Mouse (Mus musculus): Measurements from ENCODE around the gene Tekt3. TPM values are rescaled to one million over a fixed set of nuclear protein-coding genes. Genes with fewer than 3 reads are reported as not detected.

The Tekt3 gene
- polyA plus RNA-seq (2015; fragmentation: Nextera tagmentation; extraction: Ambion mirVana) = 0.08 TPM in 1 of 2 replicates, not detected in the other

DNA sequence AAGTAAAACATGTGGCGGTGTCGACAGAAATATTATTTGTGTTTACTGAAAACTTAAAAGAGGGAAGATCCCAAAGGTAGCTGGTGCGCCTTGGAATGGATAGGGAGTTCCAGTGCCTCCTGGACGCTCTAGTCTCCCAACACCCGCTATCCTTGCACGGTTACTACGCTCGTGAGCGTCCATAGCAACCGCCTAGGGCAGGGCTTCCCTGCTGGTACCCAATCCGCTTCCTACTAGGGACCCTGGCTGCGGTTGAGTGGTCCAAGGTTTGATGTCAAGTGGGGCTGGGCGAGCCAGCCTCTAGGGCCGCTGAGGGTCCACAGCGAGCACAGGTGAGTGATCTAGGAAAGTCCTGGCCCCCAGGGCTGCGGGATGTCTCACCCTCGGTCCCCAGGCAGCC, at the start of gene Tekt3:
Tekt3 (plus strand) TSS at position 209 of the 400 bp plus-strand sequence.
- Histone ChIP-seq H3K36me3 (no peaks in the 10 kb centered on the region), H3K4me2 (replicated peaks) (no peak within 1 kb of the TSS), H3K4me3 (replicated peaks) (no peak within 1 kb of the TSS), H3K27ac (no peak within 1 kb of the TSS), H3K4me1 (replicated peaks) (0 out of 2 replicates have a peak, but pooled peaks cover 3% of the 10 kb centered on the region), H3K9me3 (no peaks in the 10 kb centered on the region), H3K27me3 (replicated peaks) (no peaks in the 10 kb centered on the region; the same call in 1 of the 2 replicates), H3K9ac (no peak within 1 kb of the TSS)
- no peak for ATAC-seq
- WGBS = 19% methylated on average over 17 of the region's 17 CpGs

- Histone ChIP-seq H3K36me3 (no peaks in the 10 kb centered on the region), H3K9me3 (no peaks in the 10 kb centered on the region), H3K27me3 (replicated peaks) (no peaks in the 10 kb centered on the region), H3K4me1 (replicated peaks) (peaks cover 10% of the 10 kb centered on the region; the same call in 1 of the 2 replicates), H3K27ac (no peak overlapping the region), H3K4me2 (replicated peaks) (no peak overlapping the region), H3K4me3 (replicated peaks) (no peak overlapping the region), H3K9ac (no peak overlapping the region)
- 83% methylated on average over 6 of the region's 6 CpGs for WGBS
- no peak for ATAC-seq
Measured at GRCm38 (mm10) chr11:63017327-63018082, 43.9 kb upstream of the Tekt3 start.

DNA sequence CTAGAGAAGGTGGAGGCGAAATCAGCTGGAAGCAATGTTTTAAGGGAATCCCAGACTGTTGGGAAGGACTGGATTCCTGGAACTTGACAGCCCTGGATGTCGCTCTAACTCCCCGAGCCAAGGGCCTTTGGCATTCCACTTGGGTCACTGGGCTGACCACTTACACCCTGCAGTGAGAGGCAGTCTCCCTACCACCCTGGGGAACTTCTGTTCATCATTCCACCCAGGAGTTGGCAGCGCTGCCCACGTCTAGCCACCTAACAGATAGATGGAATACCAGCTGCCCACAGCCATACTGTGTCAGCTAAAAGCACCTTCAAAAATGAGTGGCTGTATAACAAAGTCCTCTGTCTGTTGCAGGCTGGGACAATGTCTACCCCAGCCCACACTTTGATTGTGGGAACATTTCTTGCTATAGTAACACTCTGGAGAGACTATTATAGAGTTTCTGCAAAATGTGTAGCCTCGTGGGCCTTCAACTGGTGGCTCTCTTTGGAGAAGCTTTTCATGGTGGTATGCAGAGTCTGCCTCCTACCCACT, 43.3 kb upstream of the Tekt3 start:
- Histone ChIP-seq H3K36me3 (no peaks in the 10 kb centered on the region), H3K4me2 (replicated peaks) (no peak overlapping the region), H3K27me3 (replicated peaks) (no peaks in the 10 kb centered on the region), H3K9ac (no peak overlapping the region), H3K9me3 (no peaks in the 10 kb centered on the region), H3K4me3 (replicated peaks) (no peak overlapping the region), H3K4me1 (replicated peaks) (peaks cover 10% of the 10 kb centered on the region; the same call in 1 of the 2 replicates), H3K27ac (no peak overlapping the region)
- ATAC-seq = no peak
- 80% methylated on average over 6 of the region's 6 CpGs for WGBS

- H3K27me3 ChIP-seq (replicated peaks) = no peaks in the 10 kb centered on the region
- no peaks in the 10 kb centered on the region for H3K9me3 ChIP-seq
- no peak overlapping the region for H3K9ac ChIP-seq
- no peaks in the 10 kb centered on the region for H3K36me3 ChIP-seq
- no peak overlapping the region for H3K4me2 ChIP-seq (replicated peaks)
- H3K4me1 ChIP-seq (replicated peaks) = peaks cover 29% of the 10 kb centered on the region
- H3K27ac ChIP-seq = 0 out of 2 replicates have a peak overlapping the region, but pooled peaks have one; percentile 28
- ATAC-seq = peak; percentile 28; the same call in 1 of the 2 replicates
- H3K4me3 ChIP-seq (replicated peaks) = no peak overlapping the region
Measured at GRCm38 (mm10) chr11:63020633-63021032, 40.8 kb upstream of the Tekt3 start.

DNA sequence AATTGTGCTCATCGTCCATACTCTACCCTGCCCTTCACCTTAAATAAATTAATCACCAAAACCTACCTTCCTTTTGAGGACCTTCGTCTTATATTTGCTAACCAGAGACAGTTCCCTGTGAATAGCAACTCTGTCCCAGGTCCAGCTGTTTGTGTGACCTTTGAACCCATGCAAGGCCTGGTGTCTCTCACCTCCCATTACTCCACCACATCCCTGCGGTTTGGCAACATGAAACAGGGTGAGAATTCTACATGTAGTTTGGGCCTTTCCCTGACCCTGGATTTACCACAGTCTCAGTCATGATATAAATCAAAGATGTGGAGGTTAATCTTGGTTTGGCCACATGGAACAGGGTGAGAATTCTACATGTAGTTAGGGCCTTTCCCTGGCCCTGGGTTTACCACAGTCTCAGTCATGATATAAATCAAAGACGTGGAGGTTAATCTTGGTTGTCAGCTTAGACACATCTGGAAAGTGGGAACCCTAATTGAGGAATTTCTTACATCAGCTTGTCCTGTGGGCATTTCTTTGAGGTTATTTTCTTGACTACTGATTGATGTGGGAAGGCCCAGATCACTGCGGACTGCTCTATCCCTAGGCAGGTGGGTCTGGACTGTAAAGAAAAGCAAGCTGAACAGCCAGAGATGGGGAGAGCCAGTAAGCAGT, 40.2 kb upstream of the Tekt3 start:
- ATAC-seq = no peak
- no peak overlapping the region for H3K4me3 ChIP-seq (replicated peaks)
- no peak overlapping the region for H3K4me2 ChIP-seq (replicated peaks)
- H3K27me3 ChIP-seq (replicated peaks) = no peaks in the 10 kb centered on the region
- no peaks in the 10 kb centered on the region for H3K9me3 ChIP-seq
- H3K27ac ChIP-seq = no peak overlapping the region
- WGBS = 57% methylated on average over 5 of the region's 5 CpGs
- H3K4me1 ChIP-seq (replicated peaks) = peaks cover 34% of the 10 kb centered on the region
- H3K9ac ChIP-seq = no peak overlapping the region
- H3K36me3 ChIP-seq = no peaks in the 10 kb centered on the region

DNA sequence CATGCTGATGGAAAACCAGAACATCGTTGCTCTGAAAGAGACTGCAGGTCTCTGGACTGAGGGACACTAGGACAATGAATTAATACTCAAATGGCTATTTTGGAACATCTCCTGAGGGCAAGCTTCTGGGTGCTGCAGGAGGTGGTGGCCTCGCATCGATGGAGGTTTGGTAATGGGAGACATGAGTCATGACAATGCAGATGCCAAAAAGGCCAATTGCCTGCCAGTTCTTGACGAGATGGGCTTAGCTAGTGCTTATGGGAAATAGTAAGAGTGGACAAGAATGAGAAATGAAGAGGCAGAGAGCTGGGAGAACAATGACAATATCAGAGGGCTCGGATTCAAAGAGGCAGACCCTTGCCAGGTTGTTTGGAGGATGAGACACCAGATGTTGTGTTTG, 38.0 kb upstream of the Tekt3 start:
- Histone ChIP-seq H3K4me3 (replicated peaks) (no peak overlapping the region), H3K4me1 (replicated peaks) (peaks cover 38% of the 10 kb centered on the region), H3K9me3 (no peaks in the 10 kb centered on the region), H3K27ac (no peak overlapping the region; the same call in 1 of the 2 replicates), H3K9ac (no peak overlapping the region), H3K4me2 (replicated peaks) (no peak overlapping the region), H3K36me3 (no peaks in the 10 kb centered on the region), H3K27me3 (replicated peaks) (no peaks in the 10 kb centered on the region)
- ATAC-seq = no peak
- WGBS = 51% methylated on average over 5 of the region's 5 CpGs

GRCm38 (mm10) chr11:63024136-63024535, 37.3 kb upstream of the Tekt3 start:
- Histone ChIP-seq H3K27me3 (replicated peaks) (no peaks in the 10 kb centered on the region), H3K27ac (no peak overlapping the region), H3K36me3 (no peaks in the 10 kb centered on the region), H3K4me1 (replicated peaks) (peaks cover 38% of the 10 kb centered on the region), H3K4me2 (replicated peaks) (no peak overlapping the region), H3K4me3 (replicated peaks) (no peak overlapping the region), H3K9ac (no peak overlapping the region), H3K9me3 (no peaks in the 10 kb centered on the region)
- ATAC-seq = peak; percentile 82
- WGBS = 30% methylated on average over 2 of the region's 2 CpGs

DNA sequence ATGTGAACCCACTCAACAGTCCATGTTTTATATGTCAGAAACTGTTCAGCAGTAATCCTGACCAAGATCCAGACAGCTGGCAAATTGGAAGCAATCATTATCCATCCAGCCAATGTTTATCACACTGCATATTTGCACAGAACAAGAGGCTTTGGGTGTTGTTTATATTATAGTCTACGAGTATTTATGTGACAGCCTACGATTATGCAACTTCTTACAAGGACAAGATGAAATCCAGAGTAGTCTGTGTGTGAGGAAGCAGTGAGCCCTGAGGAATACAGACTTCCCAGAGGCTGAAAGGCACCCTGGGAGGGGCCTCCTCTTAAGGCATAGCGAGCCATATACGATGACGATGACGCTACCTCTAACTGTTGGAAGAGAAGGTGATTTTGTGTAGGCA, 36.0 kb upstream of the Tekt3 start:
- Histone ChIP-seq H3K9ac (no peak overlapping the region), H3K27me3 (replicated peaks) (no peaks in the 10 kb centered on the region), H3K9me3 (no peaks in the 10 kb centered on the region), H3K4me3 (replicated peaks) (no peak overlapping the region), H3K4me2 (replicated peaks) (no peak overlapping the region), H3K27ac (peak overlapping the region; percentile 49; the same call in 1 of the 2 replicates), H3K4me1 (replicated peaks) (peaks cover 34% of the 10 kb centered on the region), H3K36me3 (no peaks in the 10 kb centered on the region)
- 30% methylated on average over 6 of the region's 6 CpGs for WGBS
- ATAC-seq = peak; percentile 69

- 71% methylated on average over 9 of the region's 9 CpGs for WGBS
- Histone ChIP-seq H3K27ac (no peak overlapping the region), H3K9me3 (no peaks in the 10 kb centered on the region), H3K4me1 (replicated peaks) (peaks cover 28% of the 10 kb centered on the region), H3K4me3 (replicated peaks) (no peak overlapping the region), H3K9ac (no peak overlapping the region), H3K4me2 (replicated peaks) (no peak overlapping the region), H3K27me3 (replicated peaks) (no peaks in the 10 kb centered on the region), H3K36me3 (no peaks in the 10 kb centered on the region)
- ATAC-seq = no peak
Measured at GRCm38 (mm10) chr11:63026651-63027141, 34.8 kb upstream of the Tekt3 start.

DNA sequence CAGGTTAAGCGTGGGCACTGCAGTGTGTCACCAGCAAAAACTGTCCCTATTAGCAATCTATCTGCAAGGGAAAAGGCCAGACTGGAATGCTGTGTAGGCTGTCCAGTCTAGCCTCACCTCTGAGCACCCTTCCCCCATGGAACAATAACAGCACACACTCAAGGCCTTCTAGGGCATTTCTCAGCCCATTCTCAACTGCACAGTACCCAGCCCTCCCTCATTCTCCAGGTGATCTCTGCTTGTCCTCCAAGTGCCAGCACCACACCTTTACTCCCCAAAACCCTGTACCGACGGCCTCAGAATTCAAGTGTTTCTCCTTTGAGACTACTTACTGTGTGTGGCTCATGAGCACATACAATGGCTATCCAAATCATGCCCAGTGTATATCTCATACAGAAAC, 33.3 kb upstream of the Tekt3 start:
- Histone ChIP-seq H3K9ac (no peak overlapping the region), H3K36me3 (no peaks in the 10 kb centered on the region), H3K4me2 (replicated peaks) (no peak overlapping the region), H3K9me3 (no peaks in the 10 kb centered on the region), H3K4me1 (replicated peaks) (peaks cover 28% of the 10 kb centered on the region), H3K27me3 (replicated peaks) (no peaks in the 10 kb centered on the region), H3K4me3 (replicated peaks) (no peak overlapping the region), H3K27ac (no peak overlapping the region)
- WGBS = 89% methylated on average over 3 of the region's 3 CpGs
- ATAC-seq = no peak

DNA sequence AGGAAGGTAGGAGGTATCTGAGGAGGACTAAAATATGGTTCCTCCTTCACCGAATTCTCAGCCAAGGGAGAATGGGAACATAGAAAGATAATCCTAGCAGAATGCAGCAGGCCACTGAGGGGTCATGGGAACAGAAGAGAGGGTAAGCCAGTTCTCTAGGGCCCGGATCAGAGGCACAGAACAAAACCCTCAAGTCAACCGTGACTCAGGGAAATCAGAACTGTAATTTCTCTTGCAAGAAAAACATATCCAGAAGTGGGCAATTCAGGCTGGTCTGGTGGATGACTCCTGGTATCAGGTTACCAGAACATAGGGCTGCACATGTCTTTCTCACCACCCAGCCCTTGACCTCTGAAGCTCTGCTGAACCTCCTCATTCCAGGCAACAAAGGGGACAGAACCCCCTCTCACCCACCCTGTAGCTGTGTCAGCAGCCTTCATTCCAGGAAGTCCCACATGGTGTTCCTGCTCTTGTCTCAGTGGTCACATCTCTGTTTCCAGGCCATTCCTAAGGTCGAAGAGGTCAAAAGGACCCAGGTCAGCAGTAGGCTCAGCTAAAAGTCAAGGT, 32.2 kb upstream of the Tekt3 start:
- H3K9ac ChIP-seq = no peak overlapping the region
- ATAC-seq = no peak
- H3K36me3 ChIP-seq = no peaks in the 10 kb centered on the region
- H3K4me2 ChIP-seq (replicated peaks) = no peak overlapping the region
- H3K4me1 ChIP-seq (replicated peaks) = peaks cover 18% of the 10 kb centered on the region
- H3K27ac ChIP-seq = no peak overlapping the region
- no peaks in the 10 kb centered on the region for H3K27me3 ChIP-seq (replicated peaks)
- H3K4me3 ChIP-seq (replicated peaks) = no peak overlapping the region
- H3K9me3 ChIP-seq = no peaks in the 10 kb centered on the region
- 58% methylated on average over 4 of the region's 4 CpGs for WGBS

DNA sequence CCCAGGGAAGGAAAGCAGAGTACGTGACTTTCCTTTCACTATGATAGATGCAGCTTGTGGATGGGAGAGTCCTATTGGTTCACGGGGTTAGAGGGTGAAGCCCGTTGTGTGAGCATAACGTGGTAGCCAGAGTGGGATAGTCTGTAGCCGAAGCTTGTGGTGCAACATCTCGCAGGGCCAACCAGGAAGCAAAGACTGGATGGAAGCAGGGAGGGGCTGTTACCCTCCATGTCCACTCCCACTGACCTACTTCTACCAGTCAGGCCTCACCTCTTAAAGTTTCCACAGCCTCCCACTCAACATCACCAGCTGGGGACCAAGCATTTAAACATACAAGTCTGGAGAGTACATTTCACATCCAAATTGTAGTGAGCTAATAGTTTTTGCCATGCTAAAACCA, 31.7 kb upstream of the Tekt3 start:
- H3K36me3 ChIP-seq = no peaks in the 10 kb centered on the region
- H3K27ac ChIP-seq = no peak overlapping the region
- H3K4me2 ChIP-seq (replicated peaks) = no peak overlapping the region
- 86% methylated on average over 6 of the region's 6 CpGs for WGBS
- no peaks in the 10 kb centered on the region for H3K9me3 ChIP-seq
- no peak overlapping the region for H3K9ac ChIP-seq
- H3K4me1 ChIP-seq (replicated peaks) = peaks cover 14% of the 10 kb centered on the region
- no peak overlapping the region for H3K4me3 ChIP-seq (replicated peaks)
- H3K27me3 ChIP-seq (replicated peaks) = no peaks in the 10 kb centered on the region
- no peak for ATAC-seq

Measured in intestine, embryonic 15.5 days (tissue).